Mouse (Mus musculus) testis, adult 2 months (tissue): Measurements from ENCODE around the gene Stxbp4. TPM values are rescaled to one million over a fixed set of nuclear protein-coding genes. Genes with fewer than 3 reads are reported as not detected.

ENCODE experiments used
- H3K27ac ChIP-seq: fragments of 200-500 bp; 2 replicates; pipeline ENCODE4 v1.5.1; 2012; ENCODE audit warnings: low read depth, low read length; ENCODE audit not compliant: control insufficient read depth, insufficient read depth
- H3K27me3 ChIP-seq: fragments of 200-500 bp; 2 replicates; pipeline ENCODE4 v1.6.1; 2012; ENCODE audit warnings: mild to moderate bottlenecking, low read length, moderate library complexity; ENCODE audit not compliant: control insufficient read depth, insufficient read depth
- H3K36me3 ChIP-seq: fragments of 200-500 bp; 2 replicates; pipeline ENCODE4 v1.6.1; 2012; ENCODE audit warnings: mild to moderate bottlenecking, low read length; ENCODE audit not compliant: control insufficient read depth, insufficient read depth
- H3K4me1 ChIP-seq: fragments of 200-500 bp; 2 replicates; pipeline ENCODE4 v1.6.1; 2012; ENCODE audit warnings: low read length; ENCODE audit not compliant: control insufficient read depth, insufficient read depth
- H3K4me3 ChIP-seq: fragments of 200-500 bp; 2 replicates; pipeline ENCODE4 v1.5.1; 2012; ENCODE audit warnings: low read depth, mild to moderate bottlenecking, low read length, moderate library complexity, mixed read lengths; ENCODE audit not compliant: control insufficient read depth
- CTCF ChIP-seq: fragments of 200-500 bp; IDR thresholded peaks from 2 replicates; pipeline ENCODE4 v1.5.1; 2012; ENCODE audit warnings: low read depth, mild to moderate bottlenecking, inconsistent platforms, low read length, moderate library complexity; ENCODE audit not compliant: control insufficient read depth, insufficient read depth, insufficient replicate concordance
- POLR2A ChIP-seq: fragments of 200-500 bp; IDR thresholded peaks from 2 replicates; pipeline ENCODE4 v1.6.1; 2012; ENCODE audit warnings: low read depth, mild to moderate bottlenecking, inconsistent platforms, low read length, moderate library complexity; ENCODE audit not compliant: control insufficient read depth
- polyA plus RNA-seq: library from polyadenylated mRNA; depleted of rRNA; stranded (reverse); fragments of >200 nt; gene quantifications from 2 replicates; pipeline ENCODE4 v1.2.3, GENCODE M21; 2012

The Stxbp4 gene
- polyA plus RNA-seq, 1 experiment, result 1.4 TPM

- Histone ChIP-seq H3K27me3 (no peaks in the 10 kb centered on the region), H3K27ac (no peak overlapping the region), H3K4me3 (no peak overlapping the region), H3K4me1 (no peaks in the 10 kb centered on the region; the same call in 1 of the 2 replicates), H3K36me3 (no peaks in the 10 kb centered on the region)
- TF ChIP-seq POLR2A, result no peak
Measured at GRCm38 (mm10) chr11:90677771-90678288, 39.9 kb upstream of the Stxbp4 start.

- no peak overlapping the region for H3K4me3 ChIP-seq
- no peaks in the 10 kb centered on the region for H3K27me3 ChIP-seq
- H3K36me3 ChIP-seq, result no peaks in the 10 kb centered on the region
- TF ChIP-seq CTCF (no peak), POLR2A (no peak)
- no peak overlapping the region for H3K27ac ChIP-seq
- no peaks in the 10 kb centered on the region; the same call in 1 of the 2 replicates for H3K4me1 ChIP-seq
Measured at GRCm38 (mm10) chr11:90677027-90677426, 39.1 kb upstream of the Stxbp4 start.

DNA sequence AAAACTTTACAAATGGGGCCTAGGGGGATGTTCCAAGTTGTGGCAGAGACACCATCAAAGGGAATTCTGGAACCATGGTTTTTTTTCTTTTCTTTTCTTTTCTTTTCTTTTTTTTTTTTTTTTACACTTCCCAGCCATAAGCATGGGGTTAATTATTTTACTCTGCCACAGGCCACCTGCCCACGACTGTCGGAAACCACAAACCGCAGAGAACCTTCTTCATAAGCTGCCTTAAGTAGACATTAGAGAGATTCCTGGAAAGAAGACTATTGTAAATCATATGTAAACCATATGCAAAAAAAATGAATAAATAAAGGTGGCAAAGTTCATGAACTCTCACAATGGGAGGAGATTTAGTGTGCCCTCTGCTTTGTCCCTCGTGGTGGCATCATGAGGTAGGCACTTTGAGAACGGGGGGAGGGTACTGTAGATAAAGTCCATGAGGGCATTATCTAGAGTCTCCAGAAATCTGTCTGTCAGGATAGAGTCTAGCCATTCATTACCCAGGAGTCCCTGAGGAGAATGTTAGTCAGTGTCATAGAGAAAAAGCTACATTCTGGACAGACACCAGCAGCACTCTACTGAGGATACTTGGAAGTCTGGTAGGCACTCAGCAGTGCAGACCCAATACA lies 37.7 kb upstream of the Stxbp4 start:
- H3K4me3 ChIP-seq, result no peak overlapping the region
- H3K36me3 ChIP-seq, result no peaks in the 10 kb centered on the region
- H3K27me3 ChIP-seq, result no peaks in the 10 kb centered on the region
- H3K27ac ChIP-seq, result no peak overlapping the region
- no peaks in the 10 kb centered on the region; the same call in 1 of the 2 replicates for H3K4me1 ChIP-seq
- TF ChIP-seq POLR2A (no peak), CTCF (no peak)

- no peaks in the 10 kb centered on the region for H3K36me3 ChIP-seq
- TF ChIP-seq CTCF (no peak), POLR2A (no peak)
- no peak overlapping the region for H3K4me3 ChIP-seq
- H3K4me1 ChIP-seq, result no peaks in the 10 kb centered on the region
- H3K27me3 ChIP-seq, result no peaks in the 10 kb centered on the region
- H3K27ac ChIP-seq, result no peak overlapping the region
Measured at GRCm38 (mm10) chr11:90667325-90667724, 29.4 kb upstream of the Stxbp4 start.

DNA sequence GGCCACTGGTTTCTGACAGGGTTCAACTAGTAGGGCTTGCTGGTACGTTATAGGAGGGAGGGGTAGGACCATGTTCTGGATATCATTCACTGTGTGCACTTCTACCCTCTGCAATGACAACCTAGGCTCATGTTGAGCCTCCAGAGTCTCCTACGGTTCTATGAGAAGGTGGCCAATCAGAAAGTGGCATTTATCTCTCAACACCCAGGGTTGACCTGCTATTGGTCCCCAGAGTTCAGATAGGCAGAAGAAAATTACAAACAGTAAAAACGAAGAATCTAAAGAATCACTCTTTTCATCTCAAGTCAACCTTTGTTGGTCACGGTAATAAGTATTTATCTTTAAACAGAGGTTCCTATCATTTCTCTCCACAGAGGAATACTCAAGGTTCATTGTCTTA lies 29.0 kb upstream of the Stxbp4 start:
- no peak overlapping the region for H3K4me3 ChIP-seq
- no peaks in the 10 kb centered on the region for H3K36me3 ChIP-seq
- TF ChIP-seq CTCF (no peak), POLR2A (no peak)
- no peak overlapping the region for H3K27ac ChIP-seq
- no peaks in the 10 kb centered on the region for H3K27me3 ChIP-seq
- no peaks in the 10 kb centered on the region for H3K4me1 ChIP-seq

DNA sequence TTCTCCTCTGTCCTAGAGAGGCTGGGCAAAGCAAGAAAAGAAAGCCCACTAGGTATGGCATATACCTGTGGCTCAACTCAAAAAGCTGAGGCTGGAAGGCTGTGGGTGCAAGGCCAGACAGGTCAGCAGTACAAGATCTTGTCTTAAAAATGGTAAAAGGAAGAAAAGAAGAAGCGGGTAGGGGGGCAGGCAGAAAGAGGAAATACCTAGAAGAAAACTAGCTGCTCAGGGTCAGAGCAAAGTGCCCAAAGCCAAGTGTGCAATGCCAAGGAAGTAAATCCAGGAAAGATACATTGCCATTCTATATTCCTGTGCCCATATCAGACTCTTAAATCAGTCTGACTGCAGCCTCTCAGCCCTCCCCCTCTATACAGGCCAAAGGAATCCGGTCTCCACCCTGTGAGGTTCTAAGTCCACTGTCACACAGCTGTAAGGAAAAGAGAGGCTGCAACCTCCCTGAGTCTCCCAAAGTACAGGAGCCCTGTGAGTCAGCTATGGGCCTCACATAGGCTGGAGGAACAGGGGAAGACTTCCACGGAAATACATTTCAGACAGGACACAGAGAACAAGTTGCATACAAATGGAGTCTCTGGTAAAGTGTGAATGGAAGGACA lies 28.4 kb upstream of the Stxbp4 start:
- Histone ChIP-seq H3K4me3 (no peak overlapping the region), H3K27me3 (no peaks in the 10 kb centered on the region), H3K36me3 (no peaks in the 10 kb centered on the region), H3K4me1 (no peaks in the 10 kb centered on the region), H3K27ac (no peak overlapping the region)
- no peak for TF ChIP-seq POLR2A
- TF ChIP-seq CTCF, result no peak

GRCm38 (mm10) chr11:90665161-90665560 lies 27.3 kb upstream of the Stxbp4 start:
- no peak overlapping the region for H3K27ac ChIP-seq
- H3K4me3 ChIP-seq, result no peak overlapping the region; the same call in 1 of the 2 replicates
- no peaks in the 10 kb centered on the region for H3K36me3 ChIP-seq
- TF ChIP-seq POLR2A, result no peak
- TF ChIP-seq CTCF, result no peak
- H3K4me1 ChIP-seq, result no peaks in the 10 kb centered on the region
- no peaks in the 10 kb centered on the region for H3K27me3 ChIP-seq
